Mouse (Mus musculus): ENCODE data around the gene Cdk12. TPM values are rescaled to one million over a fixed set of nuclear protein-coding genes. Genes with fewer than 3 reads are reported as not detected.

Gene Cdk12
- total RNA-seq, 2 experiments from 2014 or later, result 32.2 to 41.0 TPM

Small RNAs within 50 kb of the gene (microRNA-seq; reads per million reads assigned to microRNA genes)
- 0 reads per million in 2 experiments for gene Gm27399
- 0 reads per million in 2 experiments for gene Mir5119

Other genes with a start within 250 kb of the Cdk12 start
- 1 to 10 TPM; 8.2 to 9.1 TPM for gene Plxdc1, start 216.6 kb upstream of the Cdk12 start, total RNA-seq (2021)
- 1 to 10 TPM in 1 of 2 experiments, under 1 TPM in 1; 0.71 to 1.2 TPM for gene Arl5c, start 206.9 kb upstream of the Cdk12 start, total RNA-seq (2021)
- gene Cacnb1, start 180.0 kb upstream of the Cdk12 start, total RNA-seq (2021), result 100 to 1,000 TPM; 138 to 144 TPM
- gene Rpl19, start 176.3 kb upstream of the Cdk12 start, total RNA-seq (2021), result 100 to 1,000 TPM; 567 to 626 TPM
- 10 to 100 TPM; 42.4 to 46.9 TPM for gene Stac2, start 149.6 kb upstream of the Cdk12 start, total RNA-seq (2021)
- gene Fbxl20, start 52.7 kb upstream of the Cdk12 start, total RNA-seq (2021), result 10 to 100 TPM; 32.4 to 32.9 TPM
- gene Med1, start 9.8 kb upstream of the Cdk12 start, total RNA-seq (2021), result 10 to 100 TPM; 49.5 to 54.0 TPM
- gene Neurod2, start 126.6 kb downstream of the Cdk12 start, total RNA-seq (2021), result 100 to 1,000 TPM; 139 to 148 TPM
- 10 to 100 TPM; 45.4 to 49.9 TPM for gene Ppp1r1b, start 145.3 kb downstream of the Cdk12 start, total RNA-seq (2021)
- 10 to 100 TPM; 31.5 to 34.3 TPM for gene Stard3, start 155.3 kb downstream of the Cdk12 start, total RNA-seq (2021)
- gene Tcap, start 180.8 kb downstream of the Cdk12 start, total RNA-seq (2021), result under 1 TPM; 0.66 to 0.76 TPM
- gene Pnmt, start 183.4 kb downstream of the Cdk12 start, total RNA-seq (2021), result not detected
- gene Pgap3, start 197.4 kb downstream of the Cdk12 start, total RNA-seq (2021), result 1 to 10 TPM; 8.9 to 9.6 TPM
- 1 to 10 TPM; 1.4 to 3.5 TPM for gene Erbb2, start 209.4 kb downstream of the Cdk12 start, total RNA-seq (2021)
- gene Mien1, start 235.9 kb downstream of the Cdk12 start, total RNA-seq (2021), result 100 to 1,000 TPM in 1 of 2 experiments, 10 to 100 TPM in 1; 92.2 to 104 TPM
- 1 to 10 TPM; 1.4 to 2.1 TPM for gene Grb7, start 243.3 kb downstream of the Cdk12 start, total RNA-seq (2021)

Measured in layer of hippocampus, postnatal 25 days (tissue).